Comparison of ENCODE assay signal across 8 mouse cellular contexts in the genomic region with DNA sequence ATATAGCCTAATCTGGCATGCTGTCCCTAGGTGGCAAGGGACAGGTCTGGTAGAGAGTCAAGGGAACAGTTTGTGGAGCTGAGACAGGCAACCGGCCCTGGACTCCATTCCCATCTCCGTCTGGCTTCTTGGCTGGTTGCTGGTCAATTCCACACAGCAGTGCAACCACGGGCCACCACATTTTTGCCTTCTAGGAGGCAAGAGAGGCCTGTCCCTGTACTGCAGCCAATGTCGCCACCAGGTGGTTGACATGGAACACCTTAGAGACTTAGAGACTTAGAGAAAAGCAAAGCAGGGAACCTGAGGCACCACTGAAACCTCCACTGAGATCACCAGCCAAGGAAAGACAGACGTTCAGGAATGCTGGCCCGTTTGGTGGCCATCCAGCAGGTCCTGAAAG. TPM values are rescaled to one million over a fixed set of nuclear protein-coding genes. Genes with fewer than 3 reads are reported as not detected.
DNase-seq lines count a peak whose midpoint lies in the region; ATAC-seq lines count a peak whose summit lies in the region.

No protein-coding gene starts in this region.

- H3K4me3 ChIP-seq in liver, embryonic 12.5 days: no peak overlapping the region

- H3K9ac ChIP-seq in liver, embryonic 12.5 days: no peak overlapping the region

- ATAC-seq in cerebellum, adult (ENCODE audit: insufficient number of reproducible peaks, low FRiP score, low TSS enrichment): no peak
- no peak for ATAC-seq in liver, embryonic 12.5 days

- H3K4me1 ChIP-seq in liver, embryonic 12.5 days: 0 out of 2 replicates have a peak, but pooled peaks cover 8% of the 10 kb centered on the region

- H3K27me3 ChIP-seq in liver, embryonic 12.5 days (replicated peaks): peaks cover 98% of the 10 kb centered on the region

- WGBS in liver, embryonic 12.5 days (ENCODE audit: insufficient replicate concordance): 17% methylated on average over 6 of the region's 6 CpGs

- H3K9me3 ChIP-seq in liver, embryonic 12.5 days (replicated peaks): no peaks in the 10 kb centered on the region

- no peak overlapping the region for H3K27ac ChIP-seq in liver, embryonic 12.5 days

- H3K4me2 ChIP-seq in liver, embryonic 12.5 days: no peak overlapping the region

- no peaks in the 10 kb centered on the region for H3K36me3 ChIP-seq in liver, embryonic 12.5 days

- DNase-seq in cerebellum, adult 11 months: peak; percentile 8
- peak; percentile 42 for DNase-seq in liver
- DNase-seq in c-Kit-positive CD71-negative TER-119-negative erythroid progenitor cells, embryonic 14.5 days (ENCODE audit: low read depth): peak; percentile 35
- DNase-seq in kidney, postnatal 25 days: peak; percentile 71 to 76
- DNase-seq in lung, postnatal 4 days: peak; percentile 39 to 49
- DNase-seq in urinary bladder, adult 18-20 months (ENCODE audit: low spot score in 2 of 2): no peak

RNA-seq across cellular contexts. Expression of gene Lamc3, which starts 2.3 kb away (rescaled TPM):
- 0.11 and 0.18 TPM in 2 replicates for polyA plus RNA-seq in liver, embryonic 12.5 days (2016; fragmentation: Nextera tagmentation; extraction: Ambion mirVana)

RNA-seq across cellular contexts. Expression of gene Fibcd1, which starts 39.0 kb away (rescaled TPM):
- not detected in 2 replicates for polyA plus RNA-seq in liver, embryonic 12.5 days (2016; fragmentation: Nextera tagmentation; extraction: Ambion mirVana)

Comparison
In these comparisons a context has a peak if more than half of its experiments do, and no peak if none do; other contexts are left out.
1. DNase-seq: peak in cerebellum, adult 11 months (single experiment), liver (single experiment), c-Kit-positive CD71-negative TER-119-negative erythroid progenitor cells, embryonic 14.5 days (single experiment), kidney, postnatal 25 days (2 of 2) and lung, postnatal 4 days (2 of 2); none in urinary bladder, adult 18-20 months (0 of 2).